Mouse (Mus musculus): ENCODE data around the gene Il4ra. TPM values are rescaled to one million over a fixed set of nuclear protein-coding genes. Genes with fewer than 3 reads are reported as not detected.

The Il4ra gene
- polyA plus RNA-seq, 1 experiment, result 3.3 TPM

DNA sequence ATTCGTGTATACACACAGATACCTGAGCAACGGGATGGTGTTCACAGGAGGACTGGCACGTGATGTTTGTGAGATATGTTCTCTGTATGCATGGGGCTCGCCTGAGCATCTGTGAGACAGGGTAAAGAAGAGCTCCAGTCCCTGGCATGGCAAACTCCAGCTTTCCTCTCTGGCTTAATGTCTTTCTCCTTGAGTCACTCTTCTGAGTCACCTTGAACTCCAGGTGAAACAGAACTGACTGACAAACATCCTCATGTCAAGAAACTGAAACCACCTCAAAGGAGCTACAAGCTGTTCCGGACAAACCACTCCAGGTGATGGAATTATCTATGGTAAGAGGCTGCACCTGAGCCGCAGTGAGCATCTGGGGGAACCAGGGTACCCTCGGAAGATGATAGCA lies 38.0 kb downstream of the Il4ra start:
- Histone ChIP-seq H3K4me3 (ENCODE audit: control insufficient read depth, low read depth, low read length) (no peak overlapping the region), H3K27me3 (ENCODE audit: control insufficient read depth, insufficient read depth, low read length) (no peaks in the 10 kb centered on the region), H3K4me1 (ENCODE audit: control insufficient read depth, insufficient read depth, low read length) (no peaks in the 10 kb centered on the region), H3K36me3 (ENCODE audit: control insufficient read depth, insufficient read depth, low read length) (no peaks in the 10 kb centered on the region), H3K27ac (ENCODE audit: control insufficient read depth, insufficient read depth, low read depth, low read length) (no peak overlapping the region)
- TF ChIP-seq CTCF (IDR thresholded peaks at IDR 0.05; ENCODE audit: control insufficient read depth, insufficient read depth, insufficient replicate concordance, low read depth, low read length) (no peak), POLR2A (IDR thresholded peaks at IDR 0.05; ENCODE audit: control insufficient read depth, low read depth, low read length) (no peak)

GRCm38 (mm10) chr7:125593831-125594230 lies 41.9 kb downstream of the Il4ra start:
- TF ChIP-seq CTCF (IDR thresholded peaks at IDR 0.05; ENCODE audit: control insufficient read depth, insufficient read depth, insufficient replicate concordance, low read depth, low read length) (no peak), POLR2A (IDR thresholded peaks at IDR 0.05; ENCODE audit: control insufficient read depth, low read depth, low read length) (no peak)
- no peaks in the 10 kb centered on the region for H3K4me1 ChIP-seq (ENCODE audit: control insufficient read depth, insufficient read depth, low read length)
- no peak overlapping the region for H3K27ac ChIP-seq (ENCODE audit: control insufficient read depth, insufficient read depth, low read depth, low read length)
- no peaks in the 10 kb centered on the region for H3K36me3 ChIP-seq (ENCODE audit: control insufficient read depth, insufficient read depth, low read length)
- H3K4me3 ChIP-seq (ENCODE audit: control insufficient read depth, low read depth, low read length), result no peak overlapping the region
- H3K27me3 ChIP-seq (ENCODE audit: control insufficient read depth, insufficient read depth, low read length), result no peaks in the 10 kb centered on the region

DNA sequence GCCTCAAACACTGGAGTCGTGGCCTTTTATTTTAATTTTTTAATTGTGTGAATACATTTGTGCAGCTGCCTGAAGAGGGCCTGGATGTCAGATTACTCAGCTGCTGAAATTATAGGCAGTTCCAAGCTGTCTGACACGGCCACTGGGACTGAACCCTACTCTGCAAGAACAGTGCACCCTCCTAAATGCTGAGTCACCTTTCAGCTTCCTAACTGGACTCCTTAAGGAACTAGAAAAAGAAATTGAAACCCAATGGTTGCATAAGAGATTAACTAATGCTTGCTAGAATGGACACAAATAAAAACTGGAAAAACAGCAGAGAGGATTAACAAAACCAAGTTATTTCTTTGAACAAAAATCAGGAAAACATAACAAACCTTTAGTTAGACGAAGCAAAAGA lies 44.5 kb downstream of the Il4ra start:
- Histone ChIP-seq H3K36me3 (ENCODE audit: control insufficient read depth, insufficient read depth, low read length) (no peaks in the 10 kb centered on the region), H3K27ac (ENCODE audit: control insufficient read depth, insufficient read depth, low read depth, low read length) (no peak overlapping the region), H3K27me3 (ENCODE audit: control insufficient read depth, insufficient read depth, low read length) (no peaks in the 10 kb centered on the region), H3K4me1 (ENCODE audit: control insufficient read depth, insufficient read depth, low read length) (no peaks in the 10 kb centered on the region), H3K4me3 (ENCODE audit: control insufficient read depth, low read depth, low read length) (no peak overlapping the region)
- TF ChIP-seq POLR2A (IDR thresholded peaks at IDR 0.05; ENCODE audit: control insufficient read depth, low read depth, low read length), result no peak
- TF ChIP-seq CTCF (IDR thresholded peaks at IDR 0.05; ENCODE audit: control insufficient read depth, insufficient read depth, insufficient replicate concordance, low read depth, low read length), result no peak

GRCm38 (mm10) chr7:125597083-125597482 lies 45.2 kb downstream of the Il4ra start:
- Histone ChIP-seq H3K36me3 (ENCODE audit: control insufficient read depth, insufficient read depth, low read length) (no peaks in the 10 kb centered on the region), H3K27ac (ENCODE audit: control insufficient read depth, insufficient read depth, low read depth, low read length) (no peak overlapping the region), H3K4me1 (ENCODE audit: control insufficient read depth, insufficient read depth, low read length) (no peaks in the 10 kb centered on the region), H3K27me3 (ENCODE audit: control insufficient read depth, insufficient read depth, low read length) (no peaks in the 10 kb centered on the region), H3K4me3 (ENCODE audit: control insufficient read depth, low read depth, low read length) (no peak overlapping the region)
- no peak for TF ChIP-seq POLR2A (IDR thresholded peaks at IDR 0.05; ENCODE audit: control insufficient read depth, low read depth, low read length)
- no peak for TF ChIP-seq CTCF (IDR thresholded peaks at IDR 0.05; ENCODE audit: control insufficient read depth, insufficient read depth, insufficient replicate concordance, low read depth, low read length)

DNA sequence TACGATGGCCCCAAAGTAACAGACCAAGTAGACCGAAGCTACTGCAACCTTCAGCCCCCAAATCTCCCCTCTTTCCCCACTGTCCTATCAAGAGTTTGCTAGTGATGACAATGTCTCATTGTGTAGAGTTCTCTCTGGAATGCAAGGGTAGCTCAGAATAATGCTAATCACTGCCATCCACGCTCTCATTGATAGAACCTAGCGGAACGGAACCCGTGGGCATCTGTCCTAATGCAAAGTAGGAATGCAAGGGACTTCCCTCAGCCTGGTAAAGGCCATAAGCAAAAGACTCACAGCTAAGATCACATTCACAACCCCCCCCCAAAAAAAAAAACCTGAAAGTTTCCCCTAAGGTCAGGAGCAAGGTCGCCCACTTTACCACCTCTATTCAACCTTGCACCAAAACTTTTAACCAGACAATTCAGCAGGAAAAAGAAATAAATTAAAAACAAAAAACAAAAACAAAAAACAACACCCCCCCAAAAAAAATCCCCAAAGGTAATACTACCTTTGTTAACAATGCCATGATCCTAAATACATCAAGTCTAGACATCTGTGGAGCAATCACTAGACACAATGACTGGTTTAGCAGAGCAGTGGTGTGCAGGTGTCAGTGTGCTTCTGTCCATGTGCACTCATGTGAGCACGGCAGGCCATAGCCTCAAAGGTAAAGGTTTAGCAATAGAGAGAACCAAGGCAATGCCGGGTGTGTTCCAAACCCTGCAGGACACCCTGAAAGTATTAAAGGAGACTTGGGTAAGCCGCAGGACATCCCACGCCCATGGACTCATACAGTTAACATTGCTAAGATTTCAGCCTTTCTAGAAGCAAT lies 45.8 kb downstream of the Il4ra start:
- no peaks in the 10 kb centered on the region for H3K27me3 ChIP-seq (ENCODE audit: control insufficient read depth, insufficient read depth, low read length)
- no peak for TF ChIP-seq POLR2A (IDR thresholded peaks at IDR 0.05; ENCODE audit: control insufficient read depth, low read depth, low read length)
- no peak for TF ChIP-seq CTCF (IDR thresholded peaks at IDR 0.05; ENCODE audit: control insufficient read depth, insufficient read depth, insufficient replicate concordance, low read depth, low read length)
- no peak overlapping the region for H3K4me3 ChIP-seq (ENCODE audit: control insufficient read depth, low read depth, low read length)
- no peaks in the 10 kb centered on the region for H3K36me3 ChIP-seq (ENCODE audit: control insufficient read depth, insufficient read depth, low read length)
- no peaks in the 10 kb centered on the region for H3K4me1 ChIP-seq (ENCODE audit: control insufficient read depth, insufficient read depth, low read length)
- no peak overlapping the region for H3K27ac ChIP-seq (ENCODE audit: control insufficient read depth, insufficient read depth, low read depth, low read length)

DNA sequence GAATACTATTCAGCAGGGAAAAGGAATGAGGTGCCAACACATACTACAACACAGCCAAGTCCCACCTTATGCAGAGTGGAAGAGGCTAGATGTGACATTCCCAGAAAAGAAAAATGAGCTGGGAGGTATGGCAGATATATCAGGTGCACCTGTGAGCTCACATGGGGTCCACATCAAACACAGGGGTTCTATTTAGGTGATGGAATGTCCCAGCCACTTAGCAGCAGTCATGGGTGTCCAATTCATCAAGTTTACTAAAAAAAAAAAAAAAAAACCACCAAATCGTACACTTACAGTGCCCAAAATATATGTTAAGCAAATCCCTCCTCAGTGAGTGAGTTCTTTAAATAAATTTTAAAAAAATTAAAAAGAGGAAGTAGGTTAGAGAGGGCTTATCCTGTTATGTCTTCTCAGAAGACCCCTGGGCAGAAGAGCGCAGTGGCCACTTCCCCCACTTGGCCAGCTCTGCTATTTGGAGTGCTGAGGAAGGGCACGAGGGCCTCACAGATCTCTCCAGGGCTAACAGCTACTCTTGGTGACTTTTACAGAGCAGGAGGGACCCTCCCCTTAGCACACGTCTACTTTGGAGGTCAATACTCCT lies 47.6 kb downstream of the Il4ra start:
- H3K27ac ChIP-seq (ENCODE audit: control insufficient read depth, insufficient read depth, low read depth, low read length), result no peak overlapping the region
- H3K4me3 ChIP-seq (ENCODE audit: control insufficient read depth, low read depth, low read length), result no peak overlapping the region
- no peaks in the 10 kb centered on the region for H3K36me3 ChIP-seq (ENCODE audit: control insufficient read depth, insufficient read depth, low read length)
- TF ChIP-seq POLR2A (IDR thresholded peaks at IDR 0.05; ENCODE audit: control insufficient read depth, low read depth, low read length), result no peak
- no peak for TF ChIP-seq CTCF (IDR thresholded peaks at IDR 0.05; ENCODE audit: control insufficient read depth, insufficient read depth, insufficient replicate concordance, low read depth, low read length)
- H3K27me3 ChIP-seq (ENCODE audit: control insufficient read depth, insufficient read depth, low read length), result no peaks in the 10 kb centered on the region
- H3K4me1 ChIP-seq (ENCODE audit: control insufficient read depth, insufficient read depth, low read length), result no peaks in the 10 kb centered on the region

DNA sequence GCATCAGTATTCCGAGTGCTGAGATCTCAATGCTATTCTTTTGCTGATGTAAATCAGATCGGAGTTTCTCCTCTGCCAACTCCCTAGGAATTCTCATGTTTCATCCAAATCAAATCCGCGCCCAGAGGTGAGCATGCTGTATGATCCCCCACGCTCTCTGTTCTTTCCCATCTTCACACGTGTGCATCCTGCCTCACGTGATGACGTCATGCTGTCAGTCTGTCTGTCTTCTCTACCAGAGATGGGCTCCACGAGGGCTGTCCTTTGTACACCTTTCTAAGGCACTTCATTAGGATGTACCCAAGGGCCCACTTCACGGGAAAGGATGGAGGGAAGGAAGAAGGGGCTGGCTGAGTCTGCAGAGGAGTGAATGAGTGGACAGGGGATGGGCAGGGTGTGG lies 48.2 kb downstream of the Il4ra start:
- no peaks in the 10 kb centered on the region for H3K27me3 ChIP-seq (ENCODE audit: control insufficient read depth, insufficient read depth, low read length)
- no peaks in the 10 kb centered on the region for H3K36me3 ChIP-seq (ENCODE audit: control insufficient read depth, insufficient read depth, low read length)
- TF ChIP-seq CTCF (IDR thresholded peaks at IDR 0.05; ENCODE audit: control insufficient read depth, insufficient read depth, insufficient replicate concordance, low read depth, low read length) (no peak), POLR2A (IDR thresholded peaks at IDR 0.05; ENCODE audit: control insufficient read depth, low read depth, low read length) (no peak)
- no peak overlapping the region for H3K27ac ChIP-seq (ENCODE audit: control insufficient read depth, insufficient read depth, low read depth, low read length)
- H3K4me3 ChIP-seq (ENCODE audit: control insufficient read depth, low read depth, low read length), result no peak overlapping the region
- H3K4me1 ChIP-seq (ENCODE audit: control insufficient read depth, insufficient read depth, low read length), result no peaks in the 10 kb centered on the region

Data from testis, adult 2 months (tissue).